Mouse (Mus musculus): ENCODE results near the gene Olfr247. TPM values are rescaled to one million over a fixed set of nuclear protein-coding genes. Genes with fewer than 3 reads are reported as not detected.

Olfr247 gene
- polyA plus RNA-seq, 1 experiment = not detected

Other genes with a start within 250 kb of the Olfr247 start
- gene Olfr805, start 246.8 kb downstream of the Olfr247 start, polyA plus RNA-seq (2012; rRNA removed) = not detected in 2 replicates
- gene Olfr806, start 234.2 kb downstream of the Olfr247 start, polyA plus RNA-seq (2012; rRNA removed) = not detected in 2 replicates
- not detected in 2 replicates for gene Olfr807, start 218.3 kb downstream of the Olfr247 start, polyA plus RNA-seq (2012; rRNA removed)
- gene Olfr808, start 210.7 kb downstream of the Olfr247 start, polyA plus RNA-seq (2012; rRNA removed) = not detected in 2 replicates
- not detected in 2 replicates for gene Olfr809, start 201.5 kb downstream of the Olfr247 start, polyA plus RNA-seq (2012; rRNA removed)
- not detected in 2 replicates for gene Olfr810, start 181.2 kb downstream of the Olfr247 start, polyA plus RNA-seq (2012; rRNA removed)
- gene Olfr811, start 171.7 kb downstream of the Olfr247 start, polyA plus RNA-seq (2012; rRNA removed) = not detected in 2 replicates
- not detected in 2 replicates for gene Olfr812, start 130.0 kb downstream of the Olfr247 start, polyA plus RNA-seq (2012; rRNA removed)
- gene Olfr813, start 120.8 kb downstream of the Olfr247 start, polyA plus RNA-seq (2012; rRNA removed) = not detected in 2 replicates
- not detected in 2 replicates for gene Olfr814, start 96.3 kb downstream of the Olfr247 start, polyA plus RNA-seq (2012; rRNA removed)
- not detected in 2 replicates for gene Olfr815, start 70.3 kb downstream of the Olfr247 start, polyA plus RNA-seq (2012; rRNA removed)
- not detected in 2 replicates for gene Olfr816, start 60.5 kb downstream of the Olfr247 start, polyA plus RNA-seq (2012; rRNA removed)
- gene Olfr818, start 27.0 kb downstream of the Olfr247 start, polyA plus RNA-seq (2012; rRNA removed) = not detected in 2 replicates
- not detected in 2 replicates for gene Olfr819, start 8.9 kb downstream of the Olfr247 start, polyA plus RNA-seq (2012; rRNA removed)
- not detected in 2 replicates for gene Gm10310, start 8.9 kb upstream of the Olfr247 start, polyA plus RNA-seq (2012; rRNA removed)
- not detected in 2 replicates for gene Olfr820, start 36.5 kb upstream of the Olfr247 start, polyA plus RNA-seq (2012; rRNA removed)
- not detected in 2 replicates for gene Olfr821, start 54.2 kb upstream of the Olfr247 start, polyA plus RNA-seq (2012; rRNA removed)
- gene Olfr822, start 95.1 kb upstream of the Olfr247 start, polyA plus RNA-seq (2012; rRNA removed) = not detected in 2 replicates
- gene Olfr823, start 139.2 kb upstream of the Olfr247 start, polyA plus RNA-seq (2012; rRNA removed) = not detected in 2 replicates
- not detected in 2 replicates for gene Olfr824, start 153.9 kb upstream of the Olfr247 start, polyA plus RNA-seq (2012; rRNA removed)
- gene Olfr825, start 190.6 kb upstream of the Olfr247 start, polyA plus RNA-seq (2012; rRNA removed) = not detected in 2 replicates
- not detected in 2 replicates for gene Olfr826, start 208.0 kb upstream of the Olfr247 start, polyA plus RNA-seq (2012; rRNA removed)
- not detected in 2 replicates for gene Olfr827, start 238.3 kb upstream of the Olfr247 start, polyA plus RNA-seq (2012; rRNA removed)